Mouse (Mus musculus) kidney, embryonic 14.5 days (tissue): ENCODE data around the gene Lbp. TPM values are rescaled to one million over a fixed set of nuclear protein-coding genes. Genes with fewer than 3 reads are reported as not detected.

Experiments
- ATAC-seq: fragments of 200-750 bp; cut with Nextera tagmentation; 2 replicates; pipeline ENCODE4 v1.8.0; 2017; ENCODE audit warnings: moderate number of reproducible peaks, mild to moderate bottlenecking, moderate TSS enrichment, moderate library complexity; ENCODE audit not compliant: low FRiP score, low TSS enrichment
- H3K27ac ChIP-seq: fragments of 300-500 bp; sonication (generic); 2 replicates; pipeline ENCODE4 v1.5.1; 2014; ENCODE audit warnings: low read depth, mild to moderate bottlenecking, low read length, moderate library complexity, mixed read lengths
- H3K27me3 ChIP-seq: fragments of 300-500 bp; sonication (generic); 2 replicates; pipeline ENCODE4 v1.6.1; 2014; ENCODE audit warnings: mild to moderate bottlenecking, low read length; ENCODE audit not compliant: control insufficient read depth, insufficient read depth
- H3K36me3 ChIP-seq: fragments of 300-500 bp; sonication (generic); 2 replicates; pipeline ENCODE4 v1.6.1; 2014; ENCODE audit warnings: low read length, mixed read lengths; ENCODE audit not compliant: control insufficient read depth, insufficient read depth
- H3K4me1 ChIP-seq: fragments of 300-500 bp; sonication (generic); 2 replicates; pipeline ENCODE4 v1.6.1; 2014; ENCODE audit warnings: low read length, mixed read lengths; ENCODE audit not compliant: control insufficient read depth, insufficient read depth
- H3K4me2 ChIP-seq: fragments of 300-500 bp; sonication (generic); replicated peaks from 2 replicates; pipeline ENCODE4 v1.6.1; 2014; ENCODE audit warnings: low read depth, mild to moderate bottlenecking, low read length
- H3K4me3 ChIP-seq: fragments of 300-500 bp; sonication (generic); 2 replicates; pipeline ENCODE4 v1.5.1; 2014; ENCODE audit warnings: mild to moderate bottlenecking, low read length
- H3K9ac ChIP-seq: fragments of 300-500 bp; sonication (generic); 2 replicates; pipeline ENCODE4 v1.6.1; 2014; ENCODE audit warnings: low read depth, mild to moderate bottlenecking, low read length, moderate library complexity
- H3K9me3 ChIP-seq: fragments of 300-500 bp; sonication (generic); 2 replicates; pipeline ENCODE4 v1.6.1; 2016; ENCODE audit warnings: low read length; ENCODE audit not compliant: control insufficient read depth
- WGBS: fragments of 180-500 bp; shearing (Covaris S2); extraction: QIAGEN DNeasy Blood & Tissue Kit; methylation state at CpG from one replicate; pipeline ENCODE4 v1.1.7; 2014; 5-methylcytosine and 5-hydroxymethylcytosine counted together
- polyA plus RNA-seq: library from polyadenylated mRNA; unstranded; fragments of >200 nt; fragmentation: Nextera tagmentation; extraction: Ambion mirVana; gene quantifications from 2 replicates; pipeline ENCODE4 v1.2.1, GENCODE M21; 2014

The Lbp gene
- polyA plus RNA-seq, 1 experiment from 2014 or later = 30.9 TPM

GRCm38 (mm10) chr2:158295700-158296099 lies 10.6 kb upstream of the Lbp start:
- H3K4me3 ChIP-seq = no peak overlapping the region
- 0 out of 2 replicates have a peak, but pooled peaks cover 4% of the 10 kb centered on the region for H3K4me1 ChIP-seq
- 0 out of 2 replicates have a peak, but pooled peaks have one; percentile 32 for ATAC-seq
- no peaks in the 10 kb centered on the region for H3K27me3 ChIP-seq
- H3K9me3 ChIP-seq = no peaks in the 10 kb centered on the region
- no peak overlapping the region for H3K27ac ChIP-seq
- H3K4me2 ChIP-seq = no peak overlapping the region
- H3K36me3 ChIP-seq = no peaks in the 10 kb centered on the region
- H3K9ac ChIP-seq = no peak overlapping the region
- 59% methylated on average over 9 of the region's 9 CpGs for WGBS

DNA sequence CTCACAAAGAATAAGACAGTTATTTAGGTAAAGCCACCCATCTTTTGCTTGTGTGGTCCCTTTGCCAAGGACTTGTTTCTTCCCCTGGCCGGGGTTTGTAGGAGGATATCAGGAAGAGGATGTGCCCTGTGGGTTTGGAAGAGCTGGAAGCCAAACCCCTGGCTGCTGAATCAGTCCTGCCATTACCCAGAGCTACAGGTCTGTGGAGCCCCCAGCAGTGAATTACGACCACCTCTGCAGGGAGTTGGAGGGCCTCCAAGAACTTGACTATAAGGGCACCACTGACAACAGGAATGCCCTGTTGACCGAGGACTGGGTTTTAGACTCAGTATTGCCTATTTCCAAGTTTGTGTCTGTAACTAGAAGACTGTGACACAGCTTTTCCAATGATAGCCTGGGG lies 7.1 kb upstream of the Lbp start:
- no peak overlapping the region for H3K4me2 ChIP-seq
- H3K27me3 ChIP-seq = no peaks in the 10 kb centered on the region
- no peak overlapping the region for H3K4me3 ChIP-seq
- H3K9ac ChIP-seq = no peak overlapping the region
- WGBS = 84% methylated on average over 3 of the region's 3 CpGs
- no peak overlapping the region for H3K27ac ChIP-seq
- no peaks in the 10 kb centered on the region for H3K9me3 ChIP-seq
- no peaks in the 10 kb centered on the region for H3K36me3 ChIP-seq
- H3K4me1 ChIP-seq = 0 out of 2 replicates have a peak, but pooled peaks cover 4% of the 10 kb centered on the region
- no peak for ATAC-seq

DNA sequence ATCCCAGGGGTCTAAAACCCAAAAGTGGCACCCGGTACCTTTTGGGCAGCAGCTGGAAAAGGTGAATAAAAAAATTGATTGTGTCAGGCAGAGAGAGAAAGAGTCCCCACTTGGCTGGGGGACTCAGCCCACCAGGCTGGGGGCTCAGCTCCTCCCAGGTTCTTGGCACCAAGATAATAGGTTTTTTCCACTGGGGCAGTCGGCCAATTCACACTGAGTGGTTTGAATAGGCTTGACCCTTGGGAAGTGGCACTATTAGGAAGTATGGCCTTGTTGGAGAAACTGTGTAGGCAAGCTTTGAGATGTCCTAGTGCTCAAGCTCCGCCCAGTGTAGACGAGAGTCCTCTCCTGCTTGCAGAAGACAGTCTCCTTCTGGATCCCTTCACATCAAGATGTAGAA lies 6.6 kb upstream of the Lbp start:
- 85% methylated on average over 4 of the region's 4 CpGs for WGBS
- no peak overlapping the region for H3K4me3 ChIP-seq
- H3K4me1 ChIP-seq = 0 out of 2 replicates have a peak, but pooled peaks cover 4% of the 10 kb centered on the region
- H3K27me3 ChIP-seq = no peaks in the 10 kb centered on the region
- H3K27ac ChIP-seq = no peak overlapping the region
- H3K36me3 ChIP-seq = no peaks in the 10 kb centered on the region
- H3K9me3 ChIP-seq = no peaks in the 10 kb centered on the region
- no peak for ATAC-seq
- H3K9ac ChIP-seq = no peak overlapping the region
- H3K4me2 ChIP-seq = no peak overlapping the region

DNA sequence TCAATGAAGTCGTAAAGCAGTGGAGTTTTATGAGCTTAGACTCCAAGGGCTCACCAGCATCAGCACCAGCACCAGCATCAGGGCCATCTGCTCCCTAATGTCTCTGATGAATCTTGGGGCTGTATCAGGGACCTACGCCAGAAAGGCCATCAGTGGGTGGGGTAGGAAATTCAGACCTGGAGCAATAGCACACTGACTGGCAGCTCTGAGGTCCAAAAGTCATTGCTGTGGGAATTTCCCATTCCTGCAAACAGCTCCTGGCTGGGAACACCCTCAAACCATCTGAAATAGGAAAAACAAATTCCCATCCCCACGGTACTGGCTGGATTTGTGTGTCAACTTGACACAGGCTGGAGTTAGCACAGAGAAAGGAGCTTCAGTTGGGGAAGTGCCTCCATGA lies 3.5 kb upstream of the Lbp start:
- no peak overlapping the region for H3K27ac ChIP-seq
- H3K4me1 ChIP-seq = peaks cover 13% of the 10 kb centered on the region
- 68% methylated on average over 3 of the region's 3 CpGs for WGBS
- H3K4me2 ChIP-seq = no peak overlapping the region
- H3K9ac ChIP-seq = no peak overlapping the region
- no peaks in the 10 kb centered on the region for H3K27me3 ChIP-seq
- no peak overlapping the region for H3K4me3 ChIP-seq
- H3K9me3 ChIP-seq = no peaks in the 10 kb centered on the region
- H3K36me3 ChIP-seq = no peaks in the 10 kb centered on the region
- ATAC-seq = no peak

GRCm38 (mm10) chr2:158306696-158307049 lies 380 bp downstream of the Lbp start:
- no peaks in the 10 kb centered on the region for H3K36me3 ChIP-seq
- H3K9me3 ChIP-seq = no peaks in the 10 kb centered on the region
- H3K27ac ChIP-seq = peak overlapping the region; percentile 83
- H3K4me2 ChIP-seq = peak overlapping the region; percentile 37
- no peaks in the 10 kb centered on the region for H3K27me3 ChIP-seq
- ATAC-seq = peak; percentile 54; the same call in 1 of the 2 replicates
- H3K9ac ChIP-seq = peak overlapping the region; percentile 40; the same call in 1 of the 2 replicates
- H3K4me1 ChIP-seq = peaks cover 13% of the 10 kb centered on the region
- 20% methylated on average over 6 of the region's 6 CpGs for WGBS
- peak overlapping the region; percentile 21 for H3K4me3 ChIP-seq

- no peak overlapping the region for H3K4me3 ChIP-seq
- H3K36me3 ChIP-seq = no peaks in the 10 kb centered on the region
- no peak overlapping the region for H3K9ac ChIP-seq
- WGBS = 58% methylated on average over 5 of the region's 5 CpGs
- no peak for ATAC-seq
- H3K9me3 ChIP-seq = no peaks in the 10 kb centered on the region
- no peak overlapping the region for H3K4me2 ChIP-seq
- H3K27ac ChIP-seq = no peak overlapping the region
- H3K27me3 ChIP-seq = no peaks in the 10 kb centered on the region
- peaks cover 13% of the 10 kb centered on the region for H3K4me1 ChIP-seq
Observed at GRCm38 (mm10) chr2:158308276-158308675, 2.0 kb downstream of the Lbp start.

DNA sequence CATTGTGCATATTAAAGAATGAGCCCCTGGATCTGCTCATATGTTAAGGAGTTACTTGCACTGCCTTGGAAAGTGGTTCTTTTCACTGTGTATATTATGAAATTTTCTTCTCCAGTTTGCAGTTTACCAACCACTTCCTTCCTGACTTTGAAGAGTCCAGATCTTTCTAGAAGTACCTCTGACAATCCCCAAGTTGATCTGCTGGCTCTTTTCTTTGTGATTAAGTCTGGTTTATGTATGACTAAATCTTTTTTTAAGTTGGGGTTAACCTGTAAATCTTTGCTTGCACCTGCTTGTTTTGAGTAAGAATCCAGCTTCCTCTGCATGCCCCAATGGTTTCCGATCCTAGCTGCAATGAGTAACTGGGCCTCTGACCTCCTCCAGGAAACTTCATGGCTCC lies 6.8 kb downstream of the Lbp start:
- Histone ChIP-seq H3K4me1 (no peaks in the 10 kb centered on the region), H3K27me3 (no peaks in the 10 kb centered on the region), H3K4me3 (no peak overlapping the region), H3K9me3 (no peaks in the 10 kb centered on the region), H3K9ac (no peak overlapping the region), H3K27ac (no peak overlapping the region), H3K36me3 (no peaks in the 10 kb centered on the region), H3K4me2 (no peak overlapping the region)
- ATAC-seq = no peak
- 33% methylated on average over 1 of the region's 1 CpGs for WGBS

DNA sequence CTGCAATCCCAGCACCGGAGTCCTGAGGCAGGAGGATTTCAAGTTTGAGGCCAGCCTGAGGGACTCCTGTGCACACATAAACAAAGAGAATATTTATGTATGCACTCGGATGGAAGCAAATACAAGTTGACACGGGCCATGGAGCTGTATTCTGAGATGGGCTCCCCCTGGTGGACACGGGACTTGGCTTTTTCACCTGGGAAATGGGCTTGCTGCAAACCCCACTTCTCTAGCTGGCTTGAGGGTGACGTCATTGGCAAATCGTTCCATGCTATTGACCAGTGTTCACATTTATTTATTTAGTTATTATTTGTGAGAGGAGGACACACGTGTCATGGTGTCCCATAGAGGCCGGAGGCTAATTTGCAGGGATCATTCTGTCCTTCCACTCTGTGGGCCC lies 10.1 kb downstream of the Lbp start:
- 0 out of 2 replicates have a peak, but pooled peaks have one; percentile 13 for ATAC-seq
- no peak overlapping the region for H3K4me3 ChIP-seq
- H3K27ac ChIP-seq = no peak overlapping the region
- H3K9me3 ChIP-seq = no peaks in the 10 kb centered on the region
- H3K4me2 ChIP-seq = no peak overlapping the region
- no peaks in the 10 kb centered on the region for H3K36me3 ChIP-seq
- H3K9ac ChIP-seq = no peak overlapping the region
- WGBS = 71% methylated on average over 8 of the region's 8 CpGs
- no peaks in the 10 kb centered on the region for H3K27me3 ChIP-seq
- H3K4me1 ChIP-seq = no peaks in the 10 kb centered on the region

DNA sequence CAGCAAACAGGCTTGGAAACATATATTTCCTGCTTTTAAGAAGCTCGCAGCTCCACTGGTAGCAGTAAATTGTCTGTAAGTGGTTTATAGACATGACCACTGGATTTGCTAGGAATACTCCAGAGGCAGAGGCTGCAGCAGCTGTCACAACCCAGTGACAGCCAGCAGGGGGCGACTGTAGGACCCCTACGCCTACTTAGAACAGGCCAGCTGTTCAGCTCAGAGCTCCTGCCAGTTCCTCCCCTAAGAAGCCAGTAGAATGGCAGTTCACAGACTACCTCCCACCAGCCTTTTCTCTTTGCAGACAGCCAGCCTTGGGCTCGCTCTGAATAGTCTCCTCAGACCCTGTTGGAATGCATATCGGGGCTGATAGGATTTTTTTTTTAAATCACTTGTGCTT lies 10.7 kb downstream of the Lbp start:
- 18% methylated on average over 5 of the region's 5 CpGs for WGBS

More for the DNA sequence above, 10.7 kb downstream of the Lbp start:
- H3K4me3 ChIP-seq = no peak overlapping the region
- H3K4me2 ChIP-seq = no peak overlapping the region
- no peak overlapping the region for H3K27ac ChIP-seq
- H3K27me3 ChIP-seq = no peaks in the 10 kb centered on the region
- no peaks in the 10 kb centered on the region for H3K36me3 ChIP-seq
- ATAC-seq = peak; percentile 76
- H3K9me3 ChIP-seq = no peaks in the 10 kb centered on the region
- no peak overlapping the region for H3K9ac ChIP-seq
- no peaks in the 10 kb centered on the region for H3K4me1 ChIP-seq
